Mouse (Mus musculus): ENCODE results near the gene Fgfbp3.
"Not testable (repeated sequence)": the region's sequence is repeated elsewhere in the genome, so short reads cannot be mapped to it uniquely, and the experiment has no call there.

Gene Fgfbp3

DNA sequence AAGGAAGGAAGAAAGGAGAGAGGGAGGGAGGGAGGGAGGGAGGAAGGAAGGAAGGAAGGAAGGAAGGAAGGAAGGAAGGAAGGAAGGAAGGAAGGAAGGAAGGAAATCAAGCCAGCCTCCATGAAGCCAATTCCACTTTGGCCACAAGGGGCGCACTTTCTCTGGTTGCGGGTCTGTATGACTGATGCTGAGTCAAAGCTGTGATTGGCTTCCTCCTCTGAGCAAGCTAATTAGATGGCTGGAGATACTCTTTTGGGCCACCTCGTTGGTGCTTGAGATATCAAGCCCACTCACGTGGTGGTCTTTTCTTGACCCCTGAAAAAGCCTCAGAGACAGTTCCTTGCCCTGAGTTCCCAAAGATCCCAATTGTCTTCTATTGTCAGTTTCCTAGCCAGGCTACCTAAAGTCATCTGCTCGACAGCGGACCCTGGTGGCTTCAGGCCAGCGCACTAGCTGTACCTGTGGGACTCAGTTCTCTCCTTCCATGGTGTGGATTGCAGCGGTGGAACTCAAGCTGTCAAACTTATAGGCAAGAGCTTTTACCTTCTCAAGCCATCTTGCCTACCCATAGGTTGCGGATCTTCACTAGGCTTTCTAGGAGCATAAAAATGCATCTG is 9.6 kb downstream of the Fgfbp3 start:
- DNase-seq, result peak; percentile 76 to 78

DNA sequence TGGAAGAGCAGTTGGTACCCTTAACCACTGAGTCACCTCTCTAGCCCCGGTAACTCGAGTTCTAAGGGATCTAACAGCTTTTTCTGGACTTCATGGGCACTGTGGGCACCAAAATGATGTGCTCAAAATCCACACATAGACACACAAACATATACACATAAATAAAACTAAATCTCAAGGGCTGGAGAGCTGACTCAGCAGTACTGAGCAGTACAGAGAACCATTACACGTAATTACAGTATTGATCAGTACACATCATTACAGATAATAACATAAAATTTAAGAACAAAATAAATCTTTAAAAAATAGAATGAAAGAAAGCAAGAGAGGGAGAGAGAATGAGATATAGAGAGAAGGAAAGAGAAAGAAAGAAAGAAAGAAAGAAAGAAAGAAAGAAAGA is 10.3 kb downstream of the Fgfbp3 start:
- DNase-seq, result no peak

DNA sequence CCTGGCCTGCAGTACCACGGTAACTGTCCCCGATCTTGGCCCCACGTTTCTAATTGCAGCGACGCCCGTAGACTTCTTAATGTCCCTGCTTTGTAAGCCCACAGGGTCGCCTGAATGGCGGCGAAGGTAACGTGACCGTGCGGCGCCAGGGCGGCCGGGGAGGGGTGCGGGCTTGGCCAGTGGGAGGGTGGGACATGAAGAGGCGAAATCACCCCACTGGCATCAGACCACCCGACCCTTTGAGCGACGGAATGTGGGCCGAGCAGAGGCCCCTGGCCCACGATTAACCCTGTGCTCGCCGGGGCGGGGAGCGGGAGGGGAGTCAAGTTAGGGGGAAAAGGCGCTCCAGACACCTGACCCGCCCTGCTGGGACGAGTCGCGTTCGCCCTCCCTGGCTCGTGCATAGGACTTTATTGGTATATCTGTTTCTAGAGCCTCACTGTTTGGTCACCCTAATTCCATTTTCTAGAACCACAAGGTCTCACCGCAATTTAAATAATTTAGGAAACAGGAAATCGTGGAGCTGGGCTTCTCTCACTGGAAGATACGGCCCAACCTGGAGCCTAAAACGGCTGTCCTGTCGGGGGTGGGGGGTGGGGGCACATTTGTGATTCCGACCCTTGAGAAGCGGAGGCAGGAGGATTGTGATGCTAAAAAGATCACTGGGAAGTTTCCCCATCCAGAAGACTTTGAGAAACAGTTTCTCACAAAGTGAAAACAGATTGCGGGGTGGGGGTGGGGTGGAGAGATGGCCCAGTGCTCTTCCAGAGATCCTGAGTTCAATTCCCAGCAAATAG is 15.0 kb downstream of the Fgfbp3 start:
- DNase-seq, result peak; percentile 33 to 57

DNA sequence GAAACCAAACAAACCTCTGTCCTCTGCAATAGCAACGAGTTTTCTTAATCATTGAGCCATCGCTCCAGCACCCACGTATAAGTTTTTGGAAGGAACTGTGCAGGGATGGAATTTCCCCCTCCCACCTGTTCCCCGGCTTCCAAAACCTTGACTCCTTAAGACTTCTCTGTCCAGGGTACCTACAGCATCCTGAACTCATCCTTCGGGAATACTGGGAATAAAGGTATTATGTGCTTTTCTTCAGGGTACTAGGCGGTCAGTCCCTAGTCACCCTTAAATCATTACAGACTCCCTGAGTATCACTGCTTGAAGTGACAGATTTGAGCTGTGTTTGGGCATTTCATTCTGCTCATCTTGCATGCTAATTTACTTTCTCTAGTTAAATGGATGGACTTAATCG is 16.0 kb downstream of the Fgfbp3 start:
- no peak for DNase-seq

DNA sequence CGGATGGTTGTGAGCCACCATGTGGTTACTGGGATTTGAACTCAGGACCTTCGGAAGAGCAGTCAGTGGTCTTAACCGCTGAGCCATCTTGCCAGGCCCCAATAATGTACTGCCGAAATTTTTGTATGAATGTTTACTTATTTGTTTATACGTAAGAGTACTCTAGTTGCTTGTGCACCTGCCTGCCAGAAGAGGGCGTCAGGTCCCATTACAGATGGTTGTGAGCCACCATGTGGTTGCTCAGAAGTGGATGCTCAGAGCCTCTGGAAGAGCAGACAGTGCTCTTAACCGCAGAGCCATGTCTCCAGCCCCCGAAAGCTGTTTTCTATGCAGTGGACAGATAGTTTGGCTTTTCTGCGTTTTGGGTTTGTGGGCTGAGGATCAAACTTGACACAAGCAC is 21.6 kb downstream of the Fgfbp3 start:
- DNase-seq, result peak; percentile 28 to 37

DNA sequence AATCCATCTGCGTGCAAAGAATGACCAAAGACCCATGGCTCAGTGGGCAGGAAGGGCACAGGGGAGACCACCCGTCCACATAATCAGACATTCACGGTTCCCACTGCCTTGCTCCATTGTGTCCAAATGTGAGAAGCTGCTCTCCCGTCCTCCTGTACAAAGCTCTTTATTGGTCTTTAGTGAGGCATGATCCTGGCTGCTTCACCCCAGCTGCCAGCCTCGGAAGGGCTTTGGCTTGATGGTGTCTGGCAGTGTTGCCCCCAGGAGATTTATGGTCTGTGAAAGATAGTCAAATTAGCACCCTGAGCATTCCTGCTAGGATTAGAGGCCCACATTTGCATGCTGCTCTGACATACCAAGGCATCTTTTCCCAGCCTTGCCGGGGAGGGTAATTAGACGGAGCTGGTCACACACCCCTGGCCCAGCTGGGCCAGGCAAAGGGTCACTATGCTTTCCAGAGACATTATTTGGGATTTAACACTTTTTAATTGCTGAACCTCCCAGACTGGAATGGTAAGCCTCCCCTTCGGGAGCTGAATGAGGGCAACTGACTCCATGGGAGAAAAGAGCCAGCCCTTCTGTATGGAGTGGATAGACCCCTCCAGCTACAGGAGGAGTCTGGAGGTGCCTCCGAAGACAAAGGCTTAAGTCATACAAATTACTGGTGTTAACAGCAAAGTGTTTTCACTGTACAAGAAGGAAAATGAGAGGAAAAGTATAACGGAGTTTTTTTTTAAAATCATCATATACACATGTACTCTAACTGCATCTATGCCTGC is 22.4 kb downstream of the Fgfbp3 start:
- no peak for DNase-seq

DNA sequence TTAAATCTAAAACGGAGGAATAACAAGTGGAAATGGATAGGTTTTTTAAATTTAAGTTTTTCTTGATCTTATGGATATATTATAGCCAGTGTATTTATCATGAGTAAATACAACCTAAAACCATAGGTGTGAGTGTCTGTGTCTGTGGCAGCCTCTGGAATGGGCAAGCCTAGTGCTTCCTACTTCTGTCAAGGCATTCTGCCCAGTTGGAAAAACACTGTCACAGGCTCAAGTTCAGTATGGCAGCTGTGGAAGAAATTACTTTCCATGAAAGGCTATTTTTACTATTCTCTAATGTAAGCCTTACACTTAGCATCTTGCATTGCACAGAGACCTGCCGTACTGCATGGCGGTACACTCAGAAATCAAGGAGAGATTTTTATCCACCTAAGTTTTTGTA is 27.7 kb downstream of the Fgfbp3 start:
- no peak for DNase-seq

DNA sequence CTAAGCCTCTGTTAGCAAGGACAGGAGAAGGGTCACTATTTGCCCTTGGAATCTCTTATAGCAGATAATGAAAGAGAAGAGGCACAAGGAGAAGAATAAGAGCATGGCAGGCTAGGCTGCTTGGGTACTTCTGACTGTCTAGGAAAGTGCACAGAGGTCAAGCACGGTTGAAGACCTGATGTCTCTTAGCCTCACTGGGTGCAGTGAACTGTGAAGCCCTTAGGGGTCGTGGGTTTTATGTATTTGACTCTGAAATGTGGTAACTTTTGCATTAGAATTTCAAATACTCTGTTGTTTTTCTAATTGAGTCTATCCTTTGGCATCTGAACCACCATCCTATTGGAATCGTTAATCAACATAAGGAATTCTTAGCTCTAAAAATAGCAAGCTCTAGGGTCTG is 31.7 kb downstream of the Fgfbp3 start:
- no peak for DNase-seq

DNA sequence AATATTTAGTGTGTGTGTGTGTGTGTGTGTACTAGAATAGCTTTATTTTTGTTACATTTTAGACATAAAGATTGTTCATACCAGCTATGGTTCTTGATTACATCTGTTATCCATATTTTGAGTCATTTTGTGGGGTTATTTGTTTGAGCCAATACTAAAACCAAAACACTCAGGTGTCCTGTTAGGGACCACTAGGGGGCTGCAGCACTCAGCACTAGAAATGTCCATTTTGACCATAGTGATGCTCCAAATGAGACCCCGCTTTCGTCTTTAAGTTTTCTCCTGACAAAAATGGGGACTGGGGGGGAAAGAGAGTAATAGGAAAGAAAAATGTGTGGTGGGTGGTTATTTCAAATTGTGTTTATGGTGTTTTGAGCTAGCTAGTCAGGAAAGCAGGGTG is 33.1 kb downstream of the Fgfbp3 start:
- no peak for DNase-seq

DNA sequence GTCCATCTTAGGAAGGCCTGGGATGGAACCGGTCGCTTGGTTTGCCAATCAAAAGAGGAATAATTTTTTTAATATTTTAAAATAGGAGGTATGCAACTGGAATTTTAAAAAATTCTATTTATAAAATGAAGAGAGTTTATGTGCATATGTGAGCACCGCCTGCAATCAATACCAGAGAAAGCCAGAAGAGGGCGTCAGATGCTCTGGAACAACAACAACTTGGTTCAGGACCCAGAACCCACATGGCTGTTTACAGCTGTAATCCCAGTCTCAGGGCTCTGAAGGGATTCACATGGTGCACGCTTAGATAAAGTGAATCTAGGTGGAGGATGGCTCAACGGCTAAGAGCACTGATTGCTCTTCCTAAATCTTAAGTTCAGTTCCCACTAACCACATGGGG is 36.3 kb downstream of the Fgfbp3 start:
- peak; percentile 28 to 34 for DNase-seq

DNA sequence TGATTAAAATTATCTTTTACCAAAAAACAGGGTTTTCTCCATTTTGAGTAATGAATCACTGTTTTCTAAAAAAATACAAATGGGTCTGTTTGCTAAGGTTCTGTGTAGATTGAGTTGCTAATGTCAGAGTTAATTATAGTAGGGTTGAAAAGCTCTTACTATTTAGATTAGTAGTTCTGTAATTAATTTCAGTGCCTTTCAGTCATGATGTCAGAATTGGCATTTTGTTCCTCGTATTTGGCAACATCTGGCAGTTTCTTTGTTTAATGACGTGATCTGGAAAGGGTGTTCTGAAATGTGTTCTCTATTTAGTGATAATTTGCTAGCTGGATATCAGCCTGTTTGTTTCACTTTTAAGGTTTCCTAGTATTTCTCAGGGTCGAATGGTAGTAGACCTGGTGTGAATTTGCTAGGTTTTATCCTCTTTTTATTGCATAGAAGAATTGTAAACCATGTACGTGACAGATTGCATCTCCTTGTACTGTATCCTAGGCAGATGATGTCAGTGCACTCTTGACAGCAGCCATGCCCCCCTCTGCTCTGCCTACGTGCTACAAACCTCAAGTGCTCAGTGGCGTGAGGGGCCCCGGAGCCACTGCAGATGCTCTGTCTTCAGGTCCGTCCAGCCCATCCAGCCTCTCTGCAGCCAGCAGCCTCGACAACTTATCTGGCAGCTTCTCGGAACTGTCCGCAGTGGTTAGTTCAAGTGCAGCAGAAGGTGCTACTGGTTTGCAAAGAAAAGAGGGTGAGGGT is 40.5 kb downstream of the Fgfbp3 start:
- DNase-seq, result no peak

DNA sequence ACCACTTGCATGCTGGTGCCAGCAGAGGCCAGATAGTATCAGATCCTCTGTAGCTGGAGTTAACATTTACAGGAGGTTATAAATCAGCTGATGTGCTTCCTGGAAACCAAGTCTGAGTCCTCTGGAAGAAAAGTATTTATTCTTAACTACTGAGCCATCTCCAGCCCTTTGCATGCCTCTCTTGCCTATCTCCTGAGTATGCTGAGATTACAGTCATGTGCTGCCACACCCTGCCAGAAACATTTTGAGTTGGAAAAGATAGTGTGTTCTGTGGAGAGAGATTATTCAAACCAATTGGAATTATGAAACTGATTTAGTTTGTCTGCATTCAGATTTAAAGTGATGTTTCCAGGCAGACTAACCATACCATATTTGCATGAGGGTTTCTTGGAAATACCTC is 42.1 kb downstream of the Fgfbp3 start:
- no peak for DNase-seq

DNA sequence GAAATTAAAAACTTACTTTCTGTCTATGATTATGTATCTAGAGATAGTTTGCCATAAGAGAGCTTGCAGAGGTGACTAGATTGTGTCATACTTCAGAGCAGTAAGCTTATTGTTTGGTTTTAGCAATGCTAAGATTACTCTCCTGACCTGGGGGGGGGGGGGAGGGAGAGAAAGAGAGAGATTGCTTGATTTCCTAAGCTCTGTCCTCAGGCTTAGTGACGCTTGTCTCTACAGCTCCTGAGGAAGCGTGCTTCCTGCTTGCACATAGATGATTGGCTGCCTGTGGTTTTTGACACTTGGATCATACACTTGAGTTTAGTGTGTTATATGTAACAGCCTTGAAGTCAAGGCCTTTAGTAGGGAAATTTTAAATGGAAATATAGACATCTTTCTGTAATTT is 44.8 kb downstream of the Fgfbp3 start:
- no peak for DNase-seq

DNA sequence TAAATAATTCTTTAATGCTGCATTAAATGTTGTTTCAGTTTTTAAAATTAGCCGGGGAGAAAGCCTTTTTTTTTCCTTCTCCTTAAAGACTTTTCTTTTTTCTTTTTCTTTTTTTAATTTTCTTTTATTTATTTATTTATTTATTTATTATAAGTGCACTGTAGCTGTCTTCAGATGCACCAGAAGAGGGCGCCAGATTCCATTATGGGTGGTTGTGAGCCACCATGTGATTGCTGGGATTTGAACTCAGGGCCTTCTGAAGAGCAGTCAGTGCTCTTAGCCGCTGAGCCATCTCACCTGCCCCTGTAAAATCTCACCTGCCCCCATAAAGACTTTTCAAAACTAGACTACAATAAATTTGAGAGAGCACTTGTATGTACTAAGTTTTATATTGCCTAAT is 50.7 kb downstream of the Fgfbp3 start:
- not testable (repeated sequence) for DNase-seq

All from cerebellum, adult 18-20 months (tissue).